Mouse (Mus musculus): ENCODE measurements around the gene Ceacam16.

The Ceacam16 gene

DNA sequence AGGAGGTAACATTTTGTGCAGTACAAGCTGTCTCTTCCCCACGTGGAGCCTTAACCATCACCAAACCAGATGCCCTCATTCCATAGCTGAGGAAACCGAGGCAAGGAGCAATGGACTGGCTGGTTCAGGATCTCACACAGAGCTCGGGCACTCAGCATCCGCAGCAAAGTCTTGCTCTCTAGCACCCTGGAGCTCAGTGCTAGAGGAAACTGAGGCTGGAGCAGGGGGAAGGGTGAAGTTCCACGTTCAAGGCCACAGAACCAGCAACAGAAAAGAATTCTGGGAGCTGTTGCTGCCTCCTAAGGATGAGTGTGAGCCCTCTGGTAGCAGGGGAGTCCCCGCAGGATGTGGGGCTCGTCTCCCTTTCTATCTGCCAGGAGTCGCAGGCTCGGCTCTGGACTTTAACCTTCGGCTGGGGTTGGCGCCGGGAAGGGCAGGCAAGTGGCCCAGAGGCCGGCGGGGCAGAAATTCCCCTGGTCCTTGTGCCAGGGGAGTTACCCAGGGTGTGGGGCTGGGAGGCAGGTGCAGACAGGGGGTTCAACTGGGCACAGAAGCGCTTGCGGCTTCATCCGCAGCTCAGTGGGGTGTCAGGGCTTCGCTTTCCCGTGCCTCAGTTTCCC is 18.1 kb downstream of the Ceacam16 start:
- DNase-seq: peak; percentile 82 to 93

DNA sequence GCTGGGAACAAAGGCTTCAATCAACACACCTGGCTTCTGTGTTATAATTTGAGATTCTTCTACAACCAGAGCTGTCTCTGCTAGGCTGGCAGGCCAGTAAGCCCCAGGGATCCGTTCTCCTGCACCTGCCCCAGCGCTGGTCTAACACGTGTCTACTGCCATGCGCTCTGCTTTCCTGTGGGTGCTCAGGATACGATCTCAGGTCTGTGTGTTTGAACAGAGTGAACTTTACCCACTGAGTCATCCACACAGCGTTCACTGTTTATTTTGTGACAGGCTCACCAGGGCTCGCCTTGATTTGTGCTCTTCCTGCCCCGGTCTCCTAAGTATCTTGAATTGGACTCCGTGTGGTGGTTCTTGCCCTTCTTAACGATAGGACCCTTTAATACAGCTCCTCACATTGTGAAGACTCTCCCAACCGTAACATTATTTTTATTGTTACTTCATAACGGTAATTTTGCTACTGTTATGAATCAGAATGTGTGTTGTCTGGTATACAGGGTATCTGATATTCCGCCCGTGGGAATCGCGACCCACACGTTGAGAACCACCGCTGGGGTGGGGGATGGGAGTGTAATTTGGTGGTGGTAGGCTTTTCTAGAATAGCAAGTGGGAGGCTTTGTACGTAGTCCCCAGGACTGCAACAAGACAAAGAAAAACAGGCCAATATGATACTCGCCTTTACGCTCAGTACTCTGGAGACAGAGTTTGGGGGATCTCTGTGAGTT is 19.2 kb downstream of the Ceacam16 start:
- DNase-seq: peak; percentile 44 to 80

DNA sequence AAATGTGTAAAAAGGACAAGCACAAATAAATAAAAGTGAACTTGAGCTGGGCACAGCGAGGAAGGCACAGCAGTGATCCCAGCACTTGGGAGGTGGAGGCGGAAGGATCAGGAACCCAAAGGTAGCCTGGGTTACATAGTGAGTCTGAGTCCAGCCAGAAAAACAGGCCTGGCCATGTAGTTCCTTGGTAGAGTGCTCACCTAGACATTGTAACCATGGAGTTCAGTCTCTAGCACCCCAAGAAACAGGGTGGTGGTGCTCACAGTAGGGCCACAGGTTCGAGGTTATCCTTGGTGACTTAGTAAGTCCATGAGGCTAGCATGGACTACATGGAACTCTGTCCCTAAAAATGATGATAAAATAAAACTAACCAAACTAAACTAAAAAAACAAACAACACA is 20.2 kb downstream of the Ceacam16 start:
- DNase-seq: no peak

DNA sequence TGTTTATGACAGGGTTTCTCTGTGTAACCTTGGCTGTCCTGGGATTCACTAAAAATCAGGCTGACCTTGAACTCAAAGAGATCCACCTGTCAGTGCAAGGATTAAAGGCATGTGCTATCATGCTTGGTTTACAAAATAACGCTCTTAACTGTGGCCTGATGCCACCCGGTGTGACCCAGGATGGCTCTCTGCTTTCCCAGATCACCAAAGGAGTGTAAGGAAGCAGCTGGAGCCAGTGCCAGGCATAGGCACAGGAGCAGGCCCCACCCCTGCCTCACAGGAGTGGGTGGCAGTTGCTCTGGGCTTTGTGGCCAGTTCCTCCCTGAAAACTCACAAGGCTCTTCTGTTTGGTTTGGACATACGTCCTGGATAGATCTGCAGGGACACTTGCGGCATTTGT is 20.7 kb downstream of the Ceacam16 start:
- no peak for DNase-seq

DNA sequence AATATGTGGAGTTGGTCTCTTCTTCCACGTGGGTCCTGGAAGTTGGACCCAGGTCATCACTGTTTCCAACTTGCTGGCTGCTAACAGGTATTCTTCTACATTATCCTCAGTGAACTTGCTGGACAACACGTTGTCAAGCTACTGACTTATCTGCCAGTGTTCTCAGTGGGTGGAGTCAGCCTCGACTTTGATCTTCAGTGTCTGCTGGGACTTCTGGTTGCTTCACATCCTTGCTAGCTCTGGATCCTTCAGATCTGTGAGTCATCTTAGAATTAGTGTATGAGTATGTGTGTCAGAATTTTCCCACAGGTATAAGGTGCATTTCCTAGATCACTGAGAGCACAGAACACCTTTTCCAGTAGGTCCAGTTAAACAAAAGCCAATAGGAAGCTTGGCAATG is 24.3 kb downstream of the Ceacam16 start:
- no peak for DNase-seq

DNA sequence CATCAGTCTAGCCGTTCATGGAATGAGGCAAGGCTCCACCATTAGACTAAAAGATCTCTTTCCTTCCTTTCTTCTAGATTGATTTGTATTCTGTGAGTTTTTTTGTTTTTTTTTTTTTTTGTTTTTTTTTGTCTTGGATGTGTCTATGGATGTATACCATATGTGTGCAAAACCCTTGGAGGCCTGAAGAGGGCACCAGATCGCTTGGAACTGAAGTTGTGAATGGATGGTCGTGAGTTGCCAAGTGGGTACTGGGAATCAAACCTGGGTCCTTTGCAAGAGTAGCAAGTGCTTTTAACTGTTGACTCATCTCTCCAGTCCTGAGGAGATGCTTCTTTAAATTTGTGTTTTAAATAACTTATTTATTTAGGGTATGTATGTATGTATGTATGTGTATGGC is 27.0 kb downstream of the Ceacam16 start:
- no peak for DNase-seq

DNA sequence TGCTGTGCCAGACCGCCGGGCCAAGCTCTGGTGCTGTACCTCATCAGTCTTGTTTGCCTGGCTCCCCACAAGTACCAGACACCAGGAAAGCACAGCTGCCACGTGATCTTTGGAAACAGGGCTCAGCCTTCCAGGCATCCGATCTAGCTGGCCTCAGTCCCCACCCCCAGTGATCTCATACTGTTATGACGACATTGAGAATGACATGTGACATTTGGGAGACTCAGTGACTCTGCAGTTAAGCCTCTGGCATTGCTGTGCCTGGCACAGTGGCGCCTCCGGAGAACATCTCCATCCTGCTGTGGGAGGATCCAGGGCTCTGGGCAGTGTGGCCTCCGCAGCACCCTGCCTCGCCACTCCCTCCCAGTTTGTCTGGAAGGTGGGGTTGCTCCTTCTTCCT is 29.3 kb downstream of the Ceacam16 start:
- DNase-seq: no peak

DNA sequence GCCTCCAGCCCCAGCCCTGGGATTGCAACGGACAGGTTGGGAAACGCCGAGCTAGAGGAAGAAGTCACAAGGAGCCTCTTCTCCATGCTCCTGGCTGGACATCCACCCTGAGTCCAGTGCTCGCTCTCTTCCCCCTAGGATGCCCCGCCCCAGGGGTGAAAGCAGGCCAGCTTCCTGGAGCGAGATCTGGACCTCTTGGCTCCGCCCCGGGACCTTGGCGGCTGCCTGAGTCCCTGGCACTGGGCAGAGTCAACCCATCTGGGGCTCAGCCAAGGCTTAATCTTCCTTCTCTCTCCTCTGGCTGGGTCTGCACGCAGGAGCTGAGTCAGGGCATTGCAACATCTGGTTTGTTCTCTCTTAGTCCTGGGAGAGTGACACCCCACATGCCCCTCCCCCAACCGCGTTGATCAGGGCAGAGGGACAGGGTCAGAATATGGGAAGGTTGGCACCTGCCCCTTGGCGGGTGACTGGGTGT is 30.4 kb downstream of the Ceacam16 start:
- DNase-seq: peak; percentile 94 to 98

DNA sequence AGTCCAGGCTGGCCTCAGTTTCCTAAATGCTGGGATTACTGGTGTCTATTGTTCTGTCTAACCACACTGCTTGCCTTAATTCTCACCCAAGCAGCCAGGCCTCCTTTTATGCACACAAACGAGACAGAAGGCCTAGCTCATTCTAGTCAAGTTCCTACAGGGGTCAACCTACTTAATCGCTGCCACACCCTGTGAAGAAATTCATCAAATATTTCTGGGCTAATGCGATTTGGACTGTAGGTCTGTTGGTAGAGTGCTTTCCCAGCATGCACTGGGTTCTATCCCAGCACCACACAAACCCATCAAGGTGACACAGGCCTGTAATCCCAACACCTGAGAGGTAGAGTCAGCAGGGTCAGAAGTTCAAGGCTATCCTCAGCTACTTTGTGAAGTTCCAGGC is 31.4 kb downstream of the Ceacam16 start:
- DNase-seq: no peak

DNA sequence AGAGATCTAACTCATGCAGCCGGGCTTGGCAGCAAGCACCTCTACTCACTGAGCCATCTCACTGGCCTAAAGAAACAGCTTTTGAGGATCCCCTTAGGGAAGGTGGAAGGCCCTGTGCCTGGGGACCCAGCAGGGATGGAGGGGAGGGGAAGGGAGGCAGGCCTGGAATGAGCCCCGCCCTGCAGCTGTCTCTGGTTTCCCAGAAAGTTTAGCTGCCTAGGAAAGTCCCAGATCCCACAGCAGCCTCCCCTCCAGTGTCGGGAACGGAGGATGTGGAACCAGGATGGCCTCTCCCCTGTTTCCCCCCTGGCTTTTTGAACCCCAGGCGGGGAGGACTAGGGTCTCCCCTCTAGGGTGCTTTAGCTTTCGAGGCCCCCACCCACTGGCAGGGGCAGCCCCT is 34.3 kb downstream of the Ceacam16 start:
- no peak for DNase-seq

DNA sequence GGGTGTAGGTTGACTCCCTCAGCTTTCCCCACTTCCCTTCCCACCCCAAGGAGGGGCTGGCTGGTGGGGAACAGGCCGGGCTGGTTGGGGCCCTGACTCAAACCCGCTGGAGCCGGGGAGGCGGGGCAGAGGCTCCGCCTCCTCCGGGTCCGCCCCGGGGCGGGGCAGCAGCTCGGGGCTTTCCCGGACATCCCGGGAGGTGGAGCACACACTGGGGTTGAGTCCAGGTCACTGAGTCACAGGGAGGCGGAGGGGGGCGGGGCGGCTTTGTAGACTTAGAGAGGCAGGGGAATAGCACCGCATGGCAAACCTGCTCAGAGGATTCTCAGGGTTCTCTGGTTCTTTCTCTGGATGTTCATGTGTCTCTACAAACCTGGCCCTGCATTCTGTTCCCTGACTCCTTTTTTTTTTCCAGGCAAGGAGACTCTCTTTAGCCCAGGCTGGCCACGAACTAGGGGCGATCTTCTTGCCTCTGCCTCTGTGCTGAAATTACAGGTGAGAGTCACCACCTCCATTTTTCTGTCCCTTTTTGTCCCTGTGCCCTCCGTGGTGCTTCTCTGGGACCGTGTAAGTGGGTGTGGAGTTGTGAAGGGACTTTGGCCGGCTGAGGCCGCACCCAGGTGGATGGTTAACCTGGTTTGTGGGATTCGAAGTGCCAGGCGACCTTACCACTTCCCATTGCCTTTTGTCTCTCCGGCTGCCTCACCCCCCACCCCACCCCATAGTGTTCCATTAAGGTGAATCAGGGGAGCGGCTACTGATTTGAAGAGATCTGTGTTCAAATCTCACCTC is 36.7 kb downstream of the Ceacam16 start:
- DNase-seq: peak; percentile 96 to 97

DNA sequence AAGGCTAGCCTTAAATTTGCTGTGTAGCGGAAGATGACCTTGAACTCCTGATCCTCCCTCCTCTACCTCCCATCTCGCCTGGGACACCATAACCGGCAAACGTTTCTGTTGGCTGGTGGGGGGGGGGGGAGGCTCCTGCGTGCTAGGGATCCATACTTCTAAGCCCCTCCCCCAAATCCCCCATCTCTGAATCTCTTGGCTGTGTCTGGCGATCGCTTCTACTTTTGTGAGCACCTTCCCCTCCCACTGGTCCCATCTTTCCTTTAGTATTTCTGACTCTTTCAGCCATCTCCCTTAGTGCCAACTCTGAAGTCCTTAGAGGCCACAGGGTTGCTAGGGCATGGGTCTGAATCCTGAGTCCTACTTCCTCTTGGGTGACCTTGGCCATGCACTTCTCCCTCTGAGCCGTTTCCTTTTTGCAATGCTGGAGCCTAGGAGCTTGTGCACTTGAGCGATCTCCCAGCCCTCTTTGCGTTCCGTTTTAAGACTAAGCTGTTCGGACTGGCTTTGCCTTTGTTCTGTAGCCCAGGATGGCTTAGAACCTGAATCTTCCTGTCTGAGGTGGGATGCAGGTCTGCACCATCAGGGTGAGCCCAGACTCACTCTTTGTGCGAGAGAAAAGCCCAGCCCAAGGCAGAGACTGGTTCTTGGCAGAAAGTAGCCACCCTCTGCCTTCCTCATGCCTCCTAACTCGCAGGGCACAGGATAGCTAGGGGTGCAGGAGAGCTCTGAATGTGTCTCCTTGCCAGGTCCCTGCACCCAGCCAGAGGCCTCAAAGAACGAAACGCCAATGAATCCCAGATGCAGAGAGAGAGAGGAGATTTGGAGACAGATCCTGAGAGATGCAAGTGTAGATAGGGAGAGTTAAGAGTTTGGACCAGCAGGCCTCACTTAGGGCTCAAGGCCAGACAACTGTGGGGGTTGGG is 37.6 kb downstream of the Ceacam16 start:
- DNase-seq: no peak

DNA sequence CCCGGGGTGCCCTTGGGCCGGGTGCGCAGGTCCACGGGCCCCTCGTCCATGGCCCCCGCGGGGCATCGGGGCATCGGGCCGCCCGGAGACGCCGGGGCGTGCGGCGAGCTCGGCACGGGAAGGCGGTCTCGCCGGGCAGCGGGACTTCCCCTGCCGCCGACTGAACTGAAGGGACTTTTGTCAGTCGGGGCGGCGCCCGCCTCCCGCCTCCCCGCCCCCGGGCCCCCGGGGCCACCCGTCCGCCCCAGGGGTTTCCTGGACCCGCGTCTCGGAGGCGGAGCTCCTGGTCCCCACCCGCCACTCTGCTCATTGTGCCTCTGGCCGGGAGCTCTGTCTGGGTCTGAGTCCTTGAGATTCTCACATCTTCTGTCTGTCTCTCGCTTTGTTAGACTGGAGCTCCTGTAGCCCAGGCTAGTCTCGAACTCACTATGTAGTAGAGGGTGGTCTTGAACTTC is 38.5 kb downstream of the Ceacam16 start, which contains the start of gene Bcl3:
Gene Bcl3 (minus strand): TSS at position 167 of the 455 bp plus-strand sequence.
- DNase-seq: peak; percentile 69 to 88

DNA sequence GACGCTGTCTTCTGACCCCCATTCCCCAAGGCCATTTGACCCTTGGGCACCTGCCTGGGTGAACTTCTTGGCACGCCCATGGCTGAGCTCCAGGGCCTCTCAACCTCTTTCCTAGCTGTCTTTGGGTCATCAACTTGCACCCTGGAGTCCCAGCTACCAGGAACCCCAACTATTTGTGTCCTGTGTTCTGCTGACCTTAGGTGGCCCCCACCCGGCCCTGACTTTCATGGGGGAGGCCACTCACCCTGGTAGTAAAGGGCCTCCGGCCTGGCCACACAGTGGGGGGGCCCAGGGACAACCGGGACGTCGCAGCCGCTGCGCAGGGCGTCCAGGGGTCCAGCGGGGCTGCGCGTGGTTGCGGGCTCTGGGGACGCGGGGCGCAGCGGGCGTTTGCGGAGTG is 38.9 kb downstream of the Ceacam16 start:
- DNase-seq: no peak

DNA sequence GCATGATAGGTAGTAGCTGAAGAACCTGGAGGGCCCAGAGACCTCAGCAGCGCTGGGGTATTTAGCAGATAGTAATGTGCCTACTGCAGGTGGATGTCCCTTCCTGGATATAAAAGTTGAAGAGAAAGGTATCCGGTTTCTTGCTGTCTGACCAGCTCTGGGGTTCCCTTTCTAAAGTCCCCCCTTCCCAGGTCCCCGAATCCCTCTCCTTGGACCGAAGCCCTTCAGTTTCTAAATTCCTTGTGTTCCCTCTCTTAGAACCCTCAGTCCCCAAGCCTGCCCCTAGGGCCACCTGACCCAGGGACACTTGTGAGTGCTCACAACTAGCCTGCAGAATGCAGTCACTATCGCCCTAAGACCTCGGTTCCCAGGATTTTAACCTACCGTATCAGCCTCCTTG is 39.5 kb downstream of the Ceacam16 start:
- DNase-seq: no peak

DNA sequence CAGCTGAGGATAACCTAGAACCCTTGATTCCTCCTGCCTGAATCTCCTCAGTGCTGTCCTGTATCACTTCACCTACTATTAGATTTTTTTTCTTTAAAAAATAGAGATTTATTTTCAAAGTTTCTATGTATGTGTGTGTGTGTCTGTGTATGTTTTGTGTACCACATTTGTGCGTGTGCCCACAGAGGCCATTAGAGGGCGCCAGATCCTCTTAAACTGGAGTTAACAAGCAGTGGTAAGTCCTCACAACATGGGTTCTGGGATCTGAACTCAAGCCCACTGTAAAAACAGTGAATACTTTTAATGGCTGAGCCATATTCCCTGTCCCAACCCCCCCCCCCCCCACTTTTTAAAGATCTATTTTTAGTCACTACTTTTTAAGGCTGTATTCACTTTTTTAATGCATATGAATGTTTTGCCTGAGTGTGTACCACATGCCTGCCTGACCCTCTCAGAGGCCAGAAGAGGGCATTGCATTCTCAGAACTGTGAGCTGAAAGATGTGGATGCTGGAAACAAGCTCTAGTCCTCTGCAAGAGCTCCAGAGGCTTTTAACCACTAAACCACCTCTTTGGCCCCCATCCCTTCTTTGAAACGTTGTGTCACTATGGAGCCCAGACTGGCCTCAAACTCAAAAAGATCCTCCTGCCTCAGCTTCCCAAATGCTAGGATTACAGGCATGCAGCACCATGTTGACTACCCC is 40.6 kb downstream of the Ceacam16 start:
- no peak for DNase-seq

DNA sequence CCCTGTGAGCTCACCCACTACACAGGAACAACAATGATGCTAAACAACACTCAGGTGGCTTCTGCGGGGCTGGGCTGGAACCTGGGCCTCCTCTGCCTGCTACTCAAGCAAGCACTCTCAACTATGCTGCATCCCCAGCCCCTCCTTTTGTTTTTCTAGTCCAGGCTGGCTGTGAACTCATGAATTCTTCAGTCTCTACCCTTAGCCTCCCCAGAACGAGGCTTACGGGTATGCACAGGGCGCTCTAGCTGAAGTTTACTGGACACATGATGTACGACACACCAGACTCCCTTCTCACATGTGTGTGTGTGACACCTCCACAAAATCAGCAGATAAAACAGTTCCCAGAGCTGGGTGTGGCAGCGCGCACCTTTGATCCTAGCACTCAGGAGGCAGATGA is 42.2 kb downstream of the Ceacam16 start:
- DNase-seq: no peak

DNA sequence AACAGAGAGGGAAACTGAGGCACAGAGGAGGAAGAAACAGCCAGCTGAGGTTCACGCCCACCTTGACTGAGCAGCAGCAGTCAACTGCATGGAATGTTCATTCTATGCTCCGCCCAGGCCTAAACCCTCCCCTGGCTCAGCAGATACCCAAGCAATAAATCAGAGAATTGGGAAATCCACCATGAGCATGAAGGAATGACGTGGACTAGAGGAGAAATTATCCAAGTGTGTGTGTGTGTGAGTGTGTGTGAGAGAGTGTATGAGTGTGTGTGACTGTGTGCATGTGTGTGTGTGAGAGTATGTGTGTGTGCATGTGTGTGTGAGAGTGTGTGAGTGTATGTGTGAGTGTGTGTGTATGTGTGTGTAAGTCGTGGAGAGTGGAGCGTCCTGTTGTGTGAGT is 42.7 kb downstream of the Ceacam16 start:
- DNase-seq: no peak

DNA sequence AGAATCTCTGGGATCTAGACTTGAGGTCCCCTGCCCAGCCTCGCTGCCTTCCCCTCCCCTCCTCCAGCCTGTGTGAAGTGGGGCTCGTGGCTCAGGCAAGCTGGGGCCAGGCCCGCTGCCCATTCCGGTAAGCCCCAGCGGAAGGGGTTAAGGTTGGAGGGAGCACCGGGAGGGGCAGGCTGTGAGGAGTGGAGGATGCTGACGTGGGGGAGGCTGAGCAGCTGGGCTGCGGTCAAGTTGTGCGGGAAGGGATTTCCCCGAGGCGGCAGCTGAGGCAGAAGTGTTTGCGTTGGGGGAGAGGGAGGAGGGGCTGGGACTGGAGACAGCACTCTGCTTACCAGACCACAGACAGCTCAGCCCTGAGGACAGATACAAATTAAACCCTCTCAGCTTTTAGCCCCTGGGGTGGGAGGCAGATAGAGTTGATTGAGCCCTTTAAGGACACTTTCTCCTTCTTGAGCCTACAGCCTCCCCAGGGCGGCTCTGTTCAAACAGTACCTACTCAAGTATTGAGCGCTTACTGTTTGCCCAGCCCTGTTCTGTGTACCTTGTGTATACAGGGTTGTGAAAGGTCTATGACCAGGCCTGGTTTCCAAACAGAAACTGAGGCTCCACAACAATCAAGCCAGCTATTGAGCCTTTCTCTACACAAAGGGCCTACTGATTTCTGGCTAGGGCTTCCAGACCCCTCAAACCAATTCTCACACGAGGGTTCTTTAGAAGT is 43.6 kb downstream of the Ceacam16 start:
- DNase-seq: peak; percentile 37 to 67

DNA sequence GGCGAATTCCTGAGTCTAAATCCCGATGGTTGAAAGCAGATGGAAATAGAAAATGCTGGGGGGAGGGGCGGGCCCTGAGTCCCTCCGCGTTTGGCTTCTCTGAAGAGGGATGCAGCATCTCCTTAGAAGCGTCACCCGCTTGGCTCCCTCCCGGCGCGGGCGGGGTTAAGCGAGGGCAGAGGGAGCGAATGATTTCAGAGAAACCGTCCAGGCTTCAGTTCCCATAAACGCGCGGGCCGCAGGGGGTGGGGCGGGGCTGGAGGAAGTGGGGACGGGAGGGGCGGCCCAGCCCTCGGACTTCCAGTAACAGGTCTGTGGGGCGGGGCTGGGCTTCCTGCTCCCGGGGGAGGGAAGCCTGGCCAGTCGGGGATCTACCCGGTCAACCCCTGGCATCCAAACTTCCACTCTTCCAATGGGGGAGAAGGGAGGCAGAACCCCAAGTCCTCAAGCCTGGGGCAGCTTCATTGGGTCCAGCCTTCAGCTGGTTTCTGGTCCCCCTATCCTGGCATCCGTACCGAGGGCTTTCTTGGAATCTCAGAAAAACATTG is 44.8 kb downstream of the Ceacam16 start:
- peak; percentile 92 to 95 for DNase-seq
